Mouse (Mus musculus): ENCODE measurements around the gene Mien1. TPM values are rescaled to one million over a fixed set of nuclear protein-coding genes. Genes with fewer than 3 reads are reported as not detected.

The Mien1 gene
- total and polyA plus RNA-seq, 3 experiments = 43.0 to 93.5 (median 88.5) TPM

- no peak for DNase-seq
These were observed 21.1 kb upstream of the Mien1 start for GRCm38 (mm10) chr11:98459860-98460259.

- no peak for DNase-seq
These were observed 20.4 kb upstream of the Mien1 start for GRCm38 (mm10) chr11:98459071-98459741.

GRCm38 (mm10) chr11:98458121-98458990 lies 19.6 kb upstream of the Mien1 start:
- no peak for DNase-seq

GRCm38 (mm10) chr11:98457367-98458120 lies 18.8 kb upstream of the Mien1 start:
- peak; percentile 87 for DNase-seq

GRCm38 (mm10) chr11:98456945-98457344 lies 18.2 kb upstream of the Mien1 start:
- no peak for DNase-seq

GRCm38 (mm10) chr11:98456545-98456944 lies 17.8 kb upstream of the Mien1 start:
- DNase-seq = no peak

GRCm38 (mm10) chr11:98455484-98455883 lies 16.7 kb upstream of the Mien1 start:
- no peak for DNase-seq

- DNase-seq = no peak
These were observed 11.4 kb upstream of the Mien1 start for GRCm38 (mm10) chr11:98449921-98450771.

GRCm38 (mm10) chr11:98449419-98449818 lies 10.6 kb upstream of the Mien1 start:
- no peak for DNase-seq

- no peak for DNase-seq
These were observed 9.5 kb upstream of the Mien1 start for GRCm38 (mm10) chr11:98448191-98448790.

- no peak for DNase-seq
These were observed 8.7 kb upstream of the Mien1 start for GRCm38 (mm10) chr11:98447475-98447834.

GRCm38 (mm10) chr11:98446562-98447474 lies 8.0 kb upstream of the Mien1 start:
- peak; percentile 31 for DNase-seq

- DNase-seq = no peak
These were observed 7.4 kb upstream of the Mien1 start, which contains the start of gene Grb7 for GRCm38 (mm10) chr11:98446213-98446561. Gene Grb7, plus strand, starts transcription at chr11:98446394.

- no peak for DNase-seq
These were observed 6.9 kb upstream of the Mien1 start for GRCm38 (mm10) chr11:98445679-98446078.

GRCm38 (mm10) chr11:98445238-98445637 lies 6.4 kb upstream of the Mien1 start:
- DNase-seq = no peak

- no peak for DNase-seq
These were observed 4.9 kb upstream of the Mien1 start for GRCm38 (mm10) chr11:98443688-98444087.

- DNase-seq = no peak
These were observed 1.4 kb downstream of the Mien1 start for GRCm38 (mm10) chr11:98437441-98437840.

- DNase-seq = no peak
These were observed 3.1 kb downstream of the Mien1 start for GRCm38 (mm10) chr11:98435723-98436122.

GRCm38 (mm10) chr11:98431743-98432502 lies 6.9 kb downstream of the Mien1 start:
- DNase-seq = no peak

Measured in adrenal gland, adult 2 months (tissue).